Mouse (Mus musculus) lung, postnatal 0 days (tissue): ENCODE data around the gene Mllt10. TPM values are rescaled to one million over a fixed set of nuclear protein-coding genes. Genes with fewer than 3 reads are reported as not detected.
A peak's percentile ranks its signal among the peaks of the same experiment; 100 is the strongest.

Experiments used
- ATAC-seq: fragments of 200-750 bp; cut with Nextera tagmentation; 2 replicates; pipeline ENCODE4 v1.8.0; 2017; ENCODE audit warnings: moderate library complexity
- DNase-seq: peaks from one replicate; pipeline ENCODE4 v3.0.0-alpha.2; 2016; ENCODE audit warnings: low spot score
- H3K27ac ChIP-seq: fragments of 300-500 bp; sonication (generic); 2 replicates; pipeline ENCODE4 v1.5.1; 2014; ENCODE audit warnings: antibody characterized with exemption, mild to moderate bottlenecking, low read length, mixed read lengths
- H3K27me3 ChIP-seq: fragments of 300-500 bp; sonication (generic); replicated peaks from 2 replicates; pipeline ENCODE4 v1.6.1; 2014; ENCODE audit warnings: low read length, mixed read lengths; ENCODE audit not compliant: insufficient read depth
- H3K36me3 ChIP-seq: fragments of 300-500 bp; sonication (generic); 2 replicates; pipeline ENCODE4 v1.6.1; 2014; ENCODE audit warnings: low read length, mixed read lengths; ENCODE audit not compliant: insufficient read depth
- H3K4me1 ChIP-seq: fragments of 300-500 bp; sonication (generic); 2 replicates; pipeline ENCODE4 v1.6.1; 2014; ENCODE audit warnings: antibody characterized with exemption, low read depth, low read length, mixed read lengths; ENCODE audit not compliant: insufficient read depth
- H3K4me2 ChIP-seq: fragments of 300-500 bp; sonication (generic); replicated peaks from 2 replicates; pipeline ENCODE4 v1.6.1; 2014; ENCODE audit warnings: low read depth, mild to moderate bottlenecking, low read length, moderate library complexity, mixed read lengths
- H3K4me3 ChIP-seq: fragments of 300-500 bp; sonication (generic); 2 replicates; pipeline ENCODE4 v1.5.1; 2014; ENCODE audit warnings: low read depth, low read length
- H3K9ac ChIP-seq: fragments of 300-500 bp; sonication (generic); replicated peaks from 2 replicates; pipeline ENCODE4 v1.6.1; 2014; ENCODE audit warnings: low read depth, mild to moderate bottlenecking
- H3K9me3 ChIP-seq: fragments of 300-500 bp; sonication (generic); 2 replicates; pipeline ENCODE4 v1.6.1; 2016; ENCODE audit warnings: low read length, mixed read lengths
- CTCF ChIP-seq: IDR thresholded peaks from 2 replicates; pipeline ENCODE4 v1.5.1; 2016; ENCODE audit warnings: antibody characterized with exemption, mild to moderate bottlenecking
- EP300 ChIP-seq: IDR thresholded peaks from 2 replicates; pipeline ENCODE4 v1.6.1; 2016; ENCODE audit warnings: antibody characterized with exemption, mild to moderate bottlenecking, control low read depth
- WGBS: fragments of 180-500 bp; shearing (Covaris S2); extraction: QIAGEN DNeasy Blood & Tissue Kit; methylation state at CpG from one replicate; pipeline ENCODE4 v1.1.7; 2014; 5-methylcytosine and 5-hydroxymethylcytosine counted together
- polyA plus RNA-seq: library from polyadenylated mRNA; unstranded; fragments of >200 nt; fragmentation: Nextera tagmentation; extraction: Ambion mirVana; gene quantifications from 2 replicates; pipeline ENCODE4 v1.2.1, GENCODE M21; 2015

Mllt10 gene
- polyA plus RNA-seq, 1 experiment from 2014 or later, result 35.1 TPM

DNA sequence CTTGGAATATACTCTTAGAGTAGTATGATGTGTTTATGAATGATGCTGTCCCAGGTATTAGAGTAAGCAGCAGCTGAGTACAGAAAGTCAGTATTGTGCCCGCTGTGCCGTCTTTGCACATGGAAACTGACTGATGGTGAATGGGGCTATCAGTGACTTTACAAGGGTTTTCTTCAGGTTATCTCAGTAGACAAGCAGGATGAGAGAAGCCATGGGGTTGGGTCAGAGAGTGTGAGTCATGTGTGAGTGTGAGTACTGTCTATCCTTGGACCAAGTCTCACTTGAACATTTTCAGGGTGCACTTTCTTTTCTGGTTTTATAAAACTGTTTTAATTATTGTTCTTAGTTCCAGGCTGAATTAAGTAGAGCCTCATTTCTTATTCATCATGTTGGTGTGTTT is 133.3 kb downstream of the Mllt10 start:
- TF ChIP-seq CTCF (no peak), EP300 (no peak)
- Histone ChIP-seq H3K36me3 (peaks cover 17% of the 10 kb centered on the region; the same call in 1 of the 2 replicates), H3K27ac (no peak overlapping the region), H3K27me3 (no peaks in the 10 kb centered on the region), H3K9ac (no peak overlapping the region), H3K4me3 (no peak overlapping the region), H3K4me1 (no peaks in the 10 kb centered on the region), H3K9me3 (no peaks in the 10 kb centered on the region), H3K4me2 (no peak overlapping the region)
- ATAC-seq (no peak), DNase-seq (no peak)
- WGBS, result 97% methylated on average over 2 of the region's 2 CpGs

- Histone ChIP-seq H3K9ac (no peak overlapping the region), H3K27me3 (no peaks in the 10 kb centered on the region), H3K9me3 (no peaks in the 10 kb centered on the region), H3K27ac (no peak overlapping the region), H3K4me1 (no peaks in the 10 kb centered on the region), H3K36me3 (no peaks in the 10 kb centered on the region; the same call in 1 of the 2 replicates), H3K4me2 (no peak overlapping the region), H3K4me3 (no peak overlapping the region)
- 57% methylated on average over 4 of the region's 4 CpGs for WGBS
- no peak for DNase-seq
- ATAC-seq, result no peak
- TF ChIP-seq CTCF (no peak), EP300 (no peak)
Measured at GRCm38 (mm10) chr2:18195285-18195684, 140.2 kb downstream of the Mllt10 start.

DNA sequence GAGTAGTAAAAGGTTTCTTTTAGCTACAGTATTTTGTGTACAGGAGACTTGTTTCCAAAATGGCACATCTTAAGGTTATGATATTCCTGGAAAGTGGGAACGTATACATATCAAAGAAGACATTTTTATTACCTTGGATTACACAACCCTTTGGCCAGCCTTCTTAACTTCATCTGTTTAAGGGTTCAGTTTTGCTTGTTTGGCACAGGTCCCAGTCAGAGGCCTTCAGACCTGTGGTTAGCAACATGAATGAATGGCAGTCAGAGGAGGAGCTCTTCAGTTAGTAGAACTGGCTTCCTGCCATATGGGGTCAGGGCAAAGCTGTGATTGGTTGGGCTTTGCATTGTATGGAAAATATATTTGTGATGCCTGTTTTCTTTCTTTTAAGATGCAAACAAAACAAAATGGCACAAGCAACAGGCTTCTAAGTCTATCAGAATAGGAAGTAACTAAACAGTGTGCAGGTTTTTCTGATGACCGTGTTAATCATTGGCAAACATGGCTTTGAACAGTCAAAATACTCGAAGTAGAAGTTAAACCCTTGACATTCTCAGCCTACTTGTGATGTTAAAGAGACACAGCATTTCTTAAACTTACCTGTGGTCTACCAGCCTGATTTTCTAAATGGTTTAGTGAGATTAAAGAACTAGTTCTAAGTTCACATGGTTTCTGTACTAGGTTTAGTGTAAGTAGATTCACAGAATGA is 140.8 kb downstream of the Mllt10 start:
- no peaks in the 10 kb centered on the region for H3K9me3 ChIP-seq
- H3K4me2 ChIP-seq, result no peak overlapping the region
- H3K4me3 ChIP-seq, result no peak overlapping the region
- no peaks in the 10 kb centered on the region; the same call in 1 of the 2 replicates for H3K36me3 ChIP-seq
- no peak for TF ChIP-seq CTCF
- TF ChIP-seq EP300, result peak; percentile 56; the same call in 1 of the 2 replicates
- H3K27ac ChIP-seq, result 0 out of 2 replicates have a peak overlapping the region, but pooled peaks have one; percentile 6
- DNase-seq, result peak; percentile 89
- H3K27me3 ChIP-seq, result no peaks in the 10 kb centered on the region
- WGBS, result 49% methylated on average over 3 of the region's 3 CpGs
- H3K9ac ChIP-seq, result no peak overlapping the region
- ATAC-seq, result peak; percentile 92
- no peaks in the 10 kb centered on the region for H3K4me1 ChIP-seq

GRCm38 (mm10) chr2:18201820-18202462 is 146.9 kb downstream of the Mllt10 start:
- Histone ChIP-seq H3K36me3 (peaks cover 21% of the 10 kb centered on the region; the same call in 1 of the 2 replicates), H3K4me2 (no peak overlapping the region), H3K27me3 (no peaks in the 10 kb centered on the region), H3K9ac (no peak overlapping the region), H3K27ac (no peak overlapping the region), H3K9me3 (no peaks in the 10 kb centered on the region), H3K4me3 (no peak overlapping the region), H3K4me1 (no peaks in the 10 kb centered on the region)
- no peak for ATAC-seq
- TF ChIP-seq CTCF (no peak), EP300 (no peak)
- no peak for DNase-seq
- WGBS, result 51% methylated on average over 1 of the region's 1 CpGs

DNA sequence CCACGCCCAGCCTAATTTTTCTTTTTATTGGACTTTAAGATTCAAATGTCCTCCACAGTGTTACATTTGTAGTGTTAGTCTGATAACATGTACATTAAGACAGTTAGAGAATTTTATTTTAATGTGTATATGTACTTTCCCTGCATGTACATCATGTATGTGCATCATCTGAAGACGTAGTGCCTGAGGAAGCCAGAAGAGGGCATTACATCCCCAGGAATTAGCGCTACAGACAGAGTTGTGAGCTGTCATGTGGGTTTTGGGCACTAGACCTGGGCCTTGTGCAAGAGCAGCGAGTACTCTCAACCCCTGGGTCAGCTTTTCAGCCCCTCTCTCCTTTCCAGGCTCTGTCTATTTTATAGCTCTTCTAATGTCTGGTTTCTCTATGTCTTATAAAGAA is 147.9 kb downstream of the Mllt10 start:
- H3K4me2 ChIP-seq, result no peak overlapping the region
- H3K27me3 ChIP-seq, result no peaks in the 10 kb centered on the region
- H3K4me1 ChIP-seq, result no peaks in the 10 kb centered on the region
- H3K9me3 ChIP-seq, result no peaks in the 10 kb centered on the region
- no peak overlapping the region for H3K9ac ChIP-seq
- ATAC-seq (no peak), DNase-seq (no peak)
- H3K36me3 ChIP-seq, result peaks cover 26% of the 10 kb centered on the region; the same call in 1 of the 2 replicates
- H3K4me3 ChIP-seq, result no peak overlapping the region
- no peak overlapping the region for H3K27ac ChIP-seq
- 93% methylated on average over 4 of the region's 4 CpGs for WGBS
- TF ChIP-seq EP300, result no peak
- peak; percentile 23; the same call in 1 of the 2 replicates for TF ChIP-seq CTCF

DNA sequence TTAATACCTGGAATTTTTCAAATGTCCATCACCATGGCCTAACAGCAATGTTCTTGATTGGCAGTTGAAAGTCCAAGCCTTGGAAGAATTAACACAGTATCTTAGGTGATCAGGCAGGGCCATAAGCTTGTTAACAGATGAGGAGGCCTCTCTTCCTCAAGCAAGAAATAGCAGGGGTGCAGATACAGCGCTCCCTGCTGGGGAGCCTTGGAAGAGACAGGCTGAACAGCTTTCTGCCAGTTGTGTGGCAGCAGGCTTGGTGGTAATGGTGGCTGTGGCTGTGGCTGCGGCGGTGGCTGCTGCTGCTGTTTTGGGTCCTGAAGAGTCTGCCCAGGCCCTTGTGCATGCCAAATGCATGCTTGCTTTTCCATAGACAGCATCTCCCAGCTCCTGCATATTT is 150.1 kb downstream of the Mllt10 start:
- Histone ChIP-seq H3K4me1 (no peaks in the 10 kb centered on the region), H3K9ac (no peak overlapping the region), H3K36me3 (peaks cover 26% of the 10 kb centered on the region; the same call in 1 of the 2 replicates), H3K27ac (no peak overlapping the region), H3K4me2 (no peak overlapping the region), H3K9me3 (no peaks in the 10 kb centered on the region), H3K27me3 (no peaks in the 10 kb centered on the region), H3K4me3 (no peak overlapping the region)
- peak; percentile 76 for DNase-seq
- TF ChIP-seq CTCF (peak; percentile 86), EP300 (no peak)
- no peak for ATAC-seq
- 70% methylated on average over 3 of the region's 3 CpGs for WGBS
